Mouse (Mus musculus): ENCODE measurements around the gene Car9. TPM values are rescaled to one million over a fixed set of nuclear protein-coding genes. Genes with fewer than 3 reads are reported as not detected.

Gene Car9
- polyA plus RNA-seq, 1 experiment from 2014 or later = 3.8 TPM

DNA sequence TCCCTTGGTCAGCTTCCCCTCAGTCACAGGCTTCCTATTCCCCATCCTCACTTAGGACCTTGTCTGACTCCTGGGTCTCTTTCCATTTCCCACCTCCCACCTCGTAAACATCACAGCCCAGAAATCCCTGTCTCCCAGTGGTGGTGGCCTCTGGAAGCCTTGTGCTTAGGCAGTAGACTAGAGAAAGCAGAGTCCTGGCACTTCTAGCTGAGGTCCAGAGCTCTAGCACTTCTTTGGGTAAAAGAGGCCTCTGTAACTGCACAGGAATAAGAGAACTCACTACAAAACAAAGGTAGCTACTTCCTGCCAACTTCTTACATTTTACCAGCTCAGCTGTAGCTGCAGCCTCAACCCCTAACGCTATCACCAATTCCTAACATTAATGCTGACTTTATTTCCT is 54.2 kb downstream of the Car9 start:
- Histone ChIP-seq H3K27ac (ENCODE audit: low read length) (peak overlapping the region; percentile 100), H3K4me1 (ENCODE audit: control insufficient read depth, insufficient read depth, low read length) (peaks cover 51% of the 10 kb centered on the region), H3K36me3 (ENCODE audit: control insufficient read depth, insufficient read depth) (peaks cover 23% of the 10 kb centered on the region), H3K4me3 (ENCODE audit: low read length) (peak overlapping the region; percentile 98), H3K9me3 (replicated peaks; ENCODE audit: control insufficient read depth, low read length) (no peaks in the 10 kb centered on the region), H3K4me2 (ENCODE audit: low read depth, low read length) (peak overlapping the region; percentile 93), H3K27me3 (ENCODE audit: control insufficient read depth, insufficient read depth, low read length) (no peaks in the 10 kb centered on the region), H3K9ac (ENCODE audit: low read length) (peak overlapping the region; percentile 100)
- ATAC-seq (replicated peaks; ENCODE audit: extremely low read depth, insufficient read depth, low FRiP score) = no peak
- WGBS = 5% methylated on average over 2 of the region's 2 CpGs

DNA sequence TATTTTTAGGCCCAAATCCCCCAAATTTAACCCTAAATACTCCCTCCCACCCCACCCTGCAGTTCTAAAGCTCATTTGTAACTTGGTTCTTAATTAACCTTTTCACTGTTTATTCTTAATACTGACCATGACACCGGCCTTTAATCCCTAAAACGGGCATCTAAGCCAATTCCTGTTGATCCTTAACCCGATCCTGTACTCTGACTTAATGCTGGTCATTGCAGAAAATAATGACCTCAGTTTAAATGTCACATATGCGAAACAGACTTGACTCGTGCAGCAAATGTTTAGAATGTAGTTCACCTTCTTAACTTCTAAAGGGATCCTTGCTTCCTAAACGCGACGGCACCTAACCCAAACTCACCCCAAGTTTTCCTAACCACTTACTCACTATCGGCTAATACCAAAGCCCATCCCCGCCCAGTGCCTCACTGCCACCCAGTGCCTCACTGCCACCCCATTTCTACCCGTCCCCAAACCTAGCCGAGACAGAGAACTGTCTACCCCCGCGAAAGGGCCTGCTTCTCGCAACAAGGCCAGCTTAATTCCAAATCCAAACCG is 54.8 kb downstream of the Car9 start:
- Histone ChIP-seq H3K27me3 (ENCODE audit: control insufficient read depth, insufficient read depth, low read length) (no peaks in the 10 kb centered on the region), H3K4me3 (ENCODE audit: low read length) (peak overlapping the region; percentile 98), H3K4me2 (ENCODE audit: low read depth, low read length) (peak overlapping the region; percentile 93), H3K36me3 (ENCODE audit: control insufficient read depth, insufficient read depth) (peaks cover 22% of the 10 kb centered on the region), H3K4me1 (ENCODE audit: control insufficient read depth, insufficient read depth, low read length) (peaks cover 51% of the 10 kb centered on the region), H3K9ac (ENCODE audit: low read length) (peak overlapping the region; percentile 100), H3K27ac (ENCODE audit: low read length) (peak overlapping the region; percentile 100), H3K9me3 (replicated peaks; ENCODE audit: control insufficient read depth, low read length) (no peaks in the 10 kb centered on the region)
- 2% methylated on average over 16 of the region's 16 CpGs for WGBS
- no peak; the same call in 1 of the 2 replicates for ATAC-seq (replicated peaks; ENCODE audit: extremely low read depth, insufficient read depth, low FRiP score)

DNA sequence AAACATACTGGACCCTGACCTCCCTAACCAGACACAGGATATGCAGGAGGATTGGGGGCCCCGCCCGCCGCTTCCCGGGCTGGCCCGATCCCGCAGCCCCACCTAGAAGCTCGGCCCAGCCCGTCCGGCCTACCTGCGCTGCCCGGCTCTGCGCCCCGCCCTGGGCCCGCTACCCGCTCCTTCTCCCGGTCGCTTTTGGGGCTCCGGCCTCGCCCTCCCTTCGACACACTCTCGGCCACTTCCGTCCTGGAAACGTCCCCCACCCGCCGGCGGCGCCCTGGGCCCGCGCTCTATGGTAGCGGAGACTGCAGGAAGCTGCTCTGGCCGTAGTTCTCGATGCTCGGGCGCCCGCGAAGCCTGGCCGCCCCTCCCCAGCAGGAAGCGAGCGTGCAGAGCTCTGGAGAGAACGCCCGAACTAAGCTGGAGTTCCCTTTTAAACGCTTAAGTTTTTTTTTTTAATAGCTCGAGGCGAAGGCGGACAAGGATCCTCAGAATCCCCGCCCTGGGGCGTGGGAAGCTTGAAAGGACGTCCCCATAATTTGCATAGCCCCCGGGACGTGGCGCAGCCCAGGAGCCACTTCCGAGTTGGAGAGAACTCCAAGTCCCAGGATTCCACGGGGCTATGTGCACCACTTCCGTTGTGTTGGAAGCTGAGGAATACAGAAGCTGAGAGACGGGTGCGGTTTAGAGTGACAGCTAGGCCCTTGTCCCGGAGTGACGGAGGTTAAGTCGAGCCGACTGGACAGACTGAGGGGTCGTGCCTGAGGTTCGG is 55.4 kb downstream of the Car9 start, which contains the start of the genes Creb3 and Tln1:
TSS of gene Creb3 (plus strand) at position 336 of the 772 bp plus-strand sequence.
TSS of gene Tln1 (minus strand) at position 695 of the 772 bp plus-strand sequence.
- under 1% methylated on average over 62 of the region's 62 CpGs for WGBS
- Histone ChIP-seq H3K4me3 (ENCODE audit: low read length) (peak within 1 kb of the TSS; percentile 98), H3K27ac (ENCODE audit: low read length) (peak within 1 kb of the TSS; percentile 100), H3K4me1 (ENCODE audit: control insufficient read depth, insufficient read depth, low read length) (peaks cover 50% of the 10 kb centered on the region), H3K4me2 (ENCODE audit: low read depth, low read length) (peak within 1 kb of the TSS; percentile 93), H3K9ac (ENCODE audit: low read length) (peak within 1 kb of the TSS; percentile 100), H3K36me3 (ENCODE audit: control insufficient read depth, insufficient read depth) (peaks cover 27% of the 10 kb centered on the region), H3K9me3 (replicated peaks; ENCODE audit: control insufficient read depth, low read length) (no peaks in the 10 kb centered on the region), H3K27me3 (ENCODE audit: control insufficient read depth, insufficient read depth, low read length) (no peaks in the 10 kb centered on the region)
- peak; percentile 88 for ATAC-seq (replicated peaks; ENCODE audit: extremely low read depth, insufficient read depth, low FRiP score)

DNA sequence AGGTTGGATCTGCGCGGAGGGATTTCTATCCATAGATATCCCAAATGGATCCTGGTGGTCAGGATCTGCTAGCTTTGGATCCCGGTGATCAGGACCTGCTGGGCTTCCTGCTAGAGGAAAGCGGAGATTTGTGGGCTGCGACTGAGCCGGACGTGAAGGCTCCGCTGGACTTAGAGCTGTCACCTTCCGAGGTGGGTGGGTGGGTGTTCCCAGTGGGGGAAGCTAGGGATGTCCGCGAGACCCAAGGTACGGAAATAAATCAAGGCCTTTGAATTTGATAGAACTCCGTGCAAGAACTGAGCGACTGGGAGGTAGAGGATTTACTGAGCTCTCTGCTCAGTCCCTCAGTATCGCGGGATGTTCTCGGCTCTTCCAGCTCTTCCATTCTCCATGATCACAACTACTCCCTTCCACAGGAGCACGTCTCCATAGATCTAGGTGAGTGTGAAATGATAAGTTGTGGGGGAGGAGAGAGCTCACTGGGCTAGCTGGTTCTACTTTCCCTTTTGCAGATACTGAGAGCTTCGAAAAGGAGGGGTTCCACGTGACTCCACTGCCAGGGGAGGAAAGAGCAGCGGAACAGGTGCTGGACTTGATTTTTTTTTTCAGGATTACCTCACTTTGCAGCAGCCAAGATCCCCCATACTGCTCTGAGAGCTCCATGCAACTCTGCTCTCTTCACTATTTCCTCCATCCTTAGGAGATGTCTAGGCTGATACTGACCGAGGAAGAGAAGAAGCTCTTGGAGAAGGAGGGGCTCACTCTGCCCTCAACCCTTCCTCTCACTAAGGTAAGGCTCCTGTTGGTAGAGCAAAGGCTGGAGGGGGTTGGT is 56.2 kb downstream of the Car9 start:
- peaks cover 42% of the 10 kb centered on the region for H3K4me1 ChIP-seq (ENCODE audit: control insufficient read depth, insufficient read depth, low read length)
- H3K9me3 ChIP-seq (replicated peaks; ENCODE audit: control insufficient read depth, low read length) = no peaks in the 10 kb centered on the region
- H3K4me3 ChIP-seq (ENCODE audit: low read length) = peak overlapping the region; percentile 98
- WGBS = 2% methylated on average over 22 of the region's 22 CpGs
- H3K27me3 ChIP-seq (ENCODE audit: control insufficient read depth, insufficient read depth, low read length) = no peaks in the 10 kb centered on the region
- peak overlapping the region; percentile 100 for H3K27ac ChIP-seq (ENCODE audit: low read length)
- peak overlapping the region; percentile 93 for H3K4me2 ChIP-seq (ENCODE audit: low read depth, low read length)
- peak; percentile 0; the same call in 1 of the 2 replicates for ATAC-seq (replicated peaks; ENCODE audit: extremely low read depth, insufficient read depth, low FRiP score)
- peaks cover 34% of the 10 kb centered on the region for H3K36me3 ChIP-seq (ENCODE audit: control insufficient read depth, insufficient read depth)
- H3K9ac ChIP-seq (ENCODE audit: low read length) = peak overlapping the region; percentile 100

Other genes with a start within 250 kb of the Car9 start
- gene Atp8b5, start 239.8 kb upstream of the Car9 start, polyA plus RNA-seq (2015; fragmentation: Nextera tagmentation; extraction: Ambion mirVana) = 0.05 and 0.10 TPM in 2 replicates
- 12.4 and 17.2 TPM in 2 replicates for gene Rusc2, start 125.0 kb upstream of the Car9 start, polyA plus RNA-seq (2015; fragmentation: Nextera tagmentation; extraction: Ambion mirVana)
- gene Fam166b, start 77.8 kb upstream of the Car9 start, polyA plus RNA-seq (2015; fragmentation: Nextera tagmentation; extraction: Ambion mirVana) = 0.21 and 0.31 TPM in 2 replicates
- 1.6 and 4.9 TPM in 2 replicates for gene Tesk1, start 65.0 kb upstream of the Car9 start, polyA plus RNA-seq (2015; fragmentation: Nextera tagmentation; extraction: Ambion mirVana)
- 3.2 and 4.3 TPM in 2 replicates for gene Cd72, start 52.3 kb upstream of the Car9 start, polyA plus RNA-seq (2015; fragmentation: Nextera tagmentation; extraction: Ambion mirVana)
- gene Sit1, start 23.2 kb upstream of the Car9 start, polyA plus RNA-seq (2015; fragmentation: Nextera tagmentation; extraction: Ambion mirVana) = 2.0 and 3.9 TPM in 2 replicates
- gene Ccdc107, start 14.1 kb upstream of the Car9 start, polyA plus RNA-seq (2015; fragmentation: Nextera tagmentation; extraction: Ambion mirVana) = 76.9 and 81.5 TPM in 2 replicates
- gene Arhgef39, start 7.3 kb upstream of the Car9 start, polyA plus RNA-seq (2015; fragmentation: Nextera tagmentation; extraction: Ambion mirVana) = 38.9 and 43.4 TPM in 2 replicates
- gene Tpm2, start 16.8 kb downstream of the Car9 start, polyA plus RNA-seq (2015; fragmentation: Nextera tagmentation; extraction: Ambion mirVana) = 162 and 177 TPM in 2 replicates
- gene Creb3, start 55.4 kb downstream of the Car9 start, polyA plus RNA-seq (2015; fragmentation: Nextera tagmentation; extraction: Ambion mirVana) = 60.3 and 61.8 TPM in 2 replicates
- gene Tln1, start 55.7 kb downstream of the Car9 start, polyA plus RNA-seq (2015; fragmentation: Nextera tagmentation; extraction: Ambion mirVana) = 68.7 and 80.0 TPM in 2 replicates
- gene Rgp1, start 71.7 kb downstream of the Car9 start, polyA plus RNA-seq (2015; fragmentation: Nextera tagmentation; extraction: Ambion mirVana) = 20.9 and 21.7 TPM in 2 replicates
- 22.7 TPM in 2 replicates for gene Gba2, start 71.9 kb downstream of the Car9 start, polyA plus RNA-seq (2015; fragmentation: Nextera tagmentation; extraction: Ambion mirVana)
- gene Msmp, start 77.5 kb downstream of the Car9 start, polyA plus RNA-seq (2015; fragmentation: Nextera tagmentation; extraction: Ambion mirVana) = 0.89 and 1.1 TPM in 2 replicates
- gene Npr2, start 125.0 kb downstream of the Car9 start, polyA plus RNA-seq (2015; fragmentation: Nextera tagmentation; extraction: Ambion mirVana) = 9.1 and 9.7 TPM in 2 replicates
- gene Spag8, start 146.6 kb downstream of the Car9 start, polyA plus RNA-seq (2015; fragmentation: Nextera tagmentation; extraction: Ambion mirVana) = 1.2 and 1.3 TPM in 2 replicates
- 172 and 185 TPM in 2 replicates for gene Hint2, start 149.5 kb downstream of the Car9 start, polyA plus RNA-seq (2015; fragmentation: Nextera tagmentation; extraction: Ambion mirVana)
- 3.6 and 3.9 TPM in 2 replicates for gene Tmem8b, start 162.0 kb downstream of the Car9 start, polyA plus RNA-seq (2015; fragmentation: Nextera tagmentation; extraction: Ambion mirVana)
- gene Fam221b, start 162.2 kb downstream of the Car9 start, polyA plus RNA-seq (2015; fragmentation: Nextera tagmentation; extraction: Ambion mirVana) = 1.6 and 2.9 TPM in 2 replicates
- gene Olfr70, start 193.8 kb downstream of the Car9 start, polyA plus RNA-seq (2015; fragmentation: Nextera tagmentation; extraction: Ambion mirVana) = not detected in 2 replicates
- gene Olfr71, start 203.3 kb downstream of the Car9 start, polyA plus RNA-seq (2015; fragmentation: Nextera tagmentation; extraction: Ambion mirVana) = not detected in 2 replicates
- 1.4 and 1.7 TPM in 2 replicates for gene Hrct1, start 220.2 kb downstream of the Car9 start, polyA plus RNA-seq (2015; fragmentation: Nextera tagmentation; extraction: Ambion mirVana)
- 0.42 and 0.54 TPM in 2 replicates for gene Spaar, start 223.1 kb downstream of the Car9 start, polyA plus RNA-seq (2015; fragmentation: Nextera tagmentation; extraction: Ambion mirVana)